Mouse (Mus musculus): Measurements from ENCODE around the gene Sptb. TPM values are rescaled to one million over a fixed set of nuclear protein-coding genes. Genes with fewer than 3 reads are reported as not detected.

Gene Sptb
- polyA plus RNA-seq, 1 experiment: 29.1 TPM

- 78% methylated on average over 6 of the region's 6 CpGs for WGBS
- H3K27ac ChIP-seq (ENCODE audit: insufficient read depth, low read depth, low read length): no peak within 1 kb of the TSS
- peaks cover 21% of the 10 kb centered on the region for H3K4me1 ChIP-seq (ENCODE audit: control insufficient read depth, insufficient read depth, low read length)
- no peak for TF ChIP-seq POLR2A (IDR thresholded peaks at IDR 0.05; ENCODE audit: insufficient read depth, low read depth, low read length)
- no peak within 1 kb of the TSS for H3K4me3 ChIP-seq (ENCODE audit: insufficient read depth, low read depth, low read length)
These were observed 179.7 kb downstream of the Sptb start, which contains the start of gene Plekhg3 for GRCm38 (mm10) chr12:76530580-76531139. Gene Plekhg3, plus strand, starts transcription at chr12:76530891.

Other genes with a start within 250 kb of the Sptb start
- not detected in 2 replicates for gene Plekhg3, start 179.7 kb downstream of the Sptb start, polyA plus RNA-seq (2012; ENCODE audit: insufficient read depth, insufficient read length, low replicate concordance, missing spikeins)
- not detected in 2 replicates for gene Churc1, start 55.0 kb upstream of the Sptb start, polyA plus RNA-seq (2012; ENCODE audit: insufficient read depth, insufficient read length, low replicate concordance, missing spikeins)
- not detected in 2 replicates for gene Fntb, start 55.0 kb upstream of the Sptb start, polyA plus RNA-seq (2012; ENCODE audit: insufficient read depth, insufficient read length, low replicate concordance, missing spikeins)
- not detected in 2 replicates for gene Gpx2, start 85.0 kb upstream of the Sptb start, polyA plus RNA-seq (2012; ENCODE audit: insufficient read depth, insufficient read length, low replicate concordance, missing spikeins)
- gene Rab15, start 112.4 kb upstream of the Sptb start, polyA plus RNA-seq (2012; ENCODE audit: insufficient read depth, insufficient read length, low replicate concordance, missing spikeins): not detected in 2 replicates

All from olfactory bulb, adult 2 months (tissue).